Mouse (Mus musculus) bone marrow macrophage, adult 2 months (primary cell): Measurements from ENCODE around the gene Fbxo11.

Experiments
- CTCF ChIP-seq: IDR thresholded peaks from 2 replicates; pipeline ENCODE4 v1.5.1; 2012; ENCODE audit warnings: low read depth, mild to moderate bottlenecking, low read length, moderate library complexity
- POLR2A ChIP-seq: IDR thresholded peaks from 2 replicates; pipeline ENCODE4 v1.6.1; 2012; ENCODE audit warnings: mild to moderate bottlenecking, low read depth, low read length, borderline replicate concordance

GRCm38 (mm10) chr17:87984440-87985214, 80.5 kb downstream of the Fbxo11 start:
- TF ChIP-seq POLR2A (no peak), CTCF (no peak)
